Mouse (Mus musculus) hindbrain, embryonic 11.5 days (tissue): ENCODE data around the gene Ifi213. TPM values are rescaled to one million over a fixed set of nuclear protein-coding genes. Genes with fewer than 3 reads are reported as not detected.
"Not testable (repeated sequence)": the region's sequence is repeated elsewhere in the genome, so short reads cannot be mapped to it uniquely, and the experiment has no call there.

Experiments
- ATAC-seq: fragments of 200-750 bp; cut with Nextera tagmentation; 2 replicates; pipeline ENCODE4 v1.8.0; 2017; ENCODE audit warnings: mild to moderate bottlenecking, moderate TSS enrichment, moderate library complexity; ENCODE audit not compliant: low FRiP score
- DNase-seq: peaks from one replicate; pipeline ENCODE4 v3.0.0-alpha.2; 2015; ENCODE audit warnings: low spot score
- H3K27ac ChIP-seq: fragments of 300-500 bp; sonication (generic); 2 replicates; pipeline ENCODE4 v1.5.1; 2014; ENCODE audit warnings: mild to moderate bottlenecking, low read depth, low read length
- H3K27me3 ChIP-seq: fragments of 300-500 bp; sonication (generic); 2 replicates; pipeline ENCODE4 v1.6.1; 2014; ENCODE audit warnings: mild to moderate bottlenecking, low read length, moderate library complexity, mixed read lengths; ENCODE audit not compliant: control insufficient read depth, insufficient read depth
- H3K36me3 ChIP-seq: fragments of 300-500 bp; sonication (generic); 2 replicates; pipeline ENCODE4 v1.6.1; 2014; ENCODE audit warnings: mild to moderate bottlenecking, low read length, moderate library complexity, mixed read lengths; ENCODE audit not compliant: control insufficient read depth, insufficient read depth
- H3K4me1 ChIP-seq: fragments of 300-500 bp; sonication (generic); replicated peaks from 2 replicates; pipeline ENCODE4 v1.6.1; 2014; ENCODE audit warnings: low read length, mixed read lengths; ENCODE audit not compliant: control insufficient read depth, insufficient read depth
- H3K4me2 ChIP-seq: fragments of 300-500 bp; sonication (generic); replicated peaks from 2 replicates; pipeline ENCODE4 v1.6.1; 2014; ENCODE audit warnings: mild to moderate bottlenecking, low read depth, low read length
- H3K4me3 ChIP-seq: fragments of 300-500 bp; sonication (generic); 2 replicates; pipeline ENCODE4 v1.5.1; 2014; ENCODE audit warnings: low read depth, low read length
- H3K9ac ChIP-seq: fragments of 300-500 bp; sonication (generic); 2 replicates; pipeline ENCODE4 v1.6.1; 2014; ENCODE audit warnings: low read depth, low read length
- H3K9me3 ChIP-seq: fragments of 300-500 bp; sonication (generic); 2 replicates; pipeline ENCODE4 v1.6.1; 2016; ENCODE audit warnings: low read length; ENCODE audit not compliant: control insufficient read depth
- WGBS: fragments of 180-500 bp; shearing (Covaris S2); extraction: QIAGEN DNeasy Blood & Tissue Kit; methylation state at CpG from one replicate; pipeline ENCODE4 v1.1.7; 2014; 5-methylcytosine and 5-hydroxymethylcytosine counted together
- polyA plus RNA-seq: library from polyadenylated mRNA; unstranded; fragments of >200 nt; fragmentation: Nextera tagmentation; extraction: Ambion mirVana; gene quantifications from 2 replicates; pipeline ENCODE4 v1.2.1, GENCODE M21; 2014

Ifi213 gene
- polyA plus RNA-seq, 1 experiment from 2014 or later = not detected

GRCm38 (mm10) chr1:173579921-173580585 is 19.0 kb downstream of the Ifi213 start:
- 93% methylated on average over 26 of the region's 26 CpGs for WGBS
- H3K4me1 ChIP-seq = no peaks in the 10 kb centered on the region
- no peak overlapping the region for H3K4me3 ChIP-seq
- H3K4me2 ChIP-seq = no peak overlapping the region
- no peaks in the 10 kb centered on the region for H3K36me3 ChIP-seq
- no peak for ATAC-seq
- DNase-seq = no peak
- H3K27me3 ChIP-seq = no peaks in the 10 kb centered on the region
- H3K27ac ChIP-seq = no peak overlapping the region
- no peaks in the 10 kb centered on the region; the same call in 1 of the 2 replicates for H3K9me3 ChIP-seq
- no peak overlapping the region for H3K9ac ChIP-seq

GRCm38 (mm10) chr1:173579079-173579478 is 20.0 kb downstream of the Ifi213 start:
- 92% methylated on average over 9 of the region's 9 CpGs for WGBS
- H3K27me3 ChIP-seq = no peaks in the 10 kb centered on the region
- H3K27ac ChIP-seq = no peak overlapping the region

GRCm38 (mm10) chr1:173550491-173551050 is 48.5 kb downstream of the Ifi213 start:
- H3K27me3 ChIP-seq, H3K4me3 ChIP-seq, DNase-seq, H3K27ac ChIP-seq, ATAC-seq, H3K4me2 ChIP-seq, H3K9me3 ChIP-seq, H3K4me1 ChIP-seq, H3K36me3 ChIP-seq, H3K9ac ChIP-seq: not testable (repeated sequence)
- WGBS = 81% methylated on average over 5 of the region's 5 CpGs

More at GRCm38 (mm10) chr1:173579079-173579478, 20.0 kb downstream of the Ifi213 start:
- no peak for DNase-seq
- Histone ChIP-seq H3K4me3 (no peak overlapping the region), H3K36me3 (no peaks in the 10 kb centered on the region), H3K9ac (no peak overlapping the region), H3K4me1 (no peaks in the 10 kb centered on the region), H3K9me3 (no peaks in the 10 kb centered on the region; the same call in 1 of the 2 replicates), H3K4me2 (no peak overlapping the region)
- no peak for ATAC-seq

- H3K4me2 ChIP-seq, DNase-seq, H3K4me1 ChIP-seq, H3K27ac ChIP-seq, H3K9me3 ChIP-seq, H3K36me3 ChIP-seq, ATAC-seq, H3K9ac ChIP-seq, H3K27me3 ChIP-seq, H3K4me3 ChIP-seq: not testable (repeated sequence)
- WGBS = 81% methylated on average over 3 of the region's 3 CpGs
Observed at GRCm38 (mm10) chr1:173548798-173549197, 50.3 kb downstream of the Ifi213 start.

GRCm38 (mm10) chr1:173535791-173536190 is 63.3 kb downstream of the Ifi213 start, which contains the start of gene Ifi214:
TSS of gene Ifi214 (minus strand) at chr1:173535957.
- not testable (repeated sequence) for H3K36me3 ChIP-seq, H3K27ac ChIP-seq, H3K4me1 ChIP-seq, H3K4me2 ChIP-seq, H3K4me3 ChIP-seq, H3K9me3 ChIP-seq, DNase-seq, H3K9ac ChIP-seq, ATAC-seq, H3K27me3 ChIP-seq
- 87% methylated on average over 3 of the region's 3 CpGs for WGBS

GRCm38 (mm10) chr1:173521452-173521851 is 77.6 kb downstream of the Ifi213 start:
- H3K4me3 ChIP-seq = no peak overlapping the region
- H3K4me2 ChIP-seq = no peak overlapping the region
- no peak for ATAC-seq
- no peaks in the 10 kb centered on the region for H3K36me3 ChIP-seq
- no peak overlapping the region for H3K9ac ChIP-seq
- DNase-seq = no peak
- no peaks in the 10 kb centered on the region for H3K27me3 ChIP-seq
- H3K27ac ChIP-seq = no peak overlapping the region
- no peaks in the 10 kb centered on the region for H3K4me1 ChIP-seq
- no peaks in the 10 kb centered on the region for H3K9me3 ChIP-seq

Other genes with a start within 250 kb of the Ifi213 start
- 3.0 and 4.1 TPM in 2 replicates for gene Aim2, start 248.4 kb downstream of the Ifi213 start, polyA plus RNA-seq
- gene Cadm3, start 231.6 kb downstream of the Ifi213 start, polyA plus RNA-seq = 29.8 and 30.7 TPM in 2 replicates
- gene Ifi206, start 108.2 kb downstream of the Ifi213 start, polyA plus RNA-seq = 0.04 TPM in 1 of 2 replicates, not detected in the other
- gene Ifi214, start 63.3 kb downstream of the Ifi213 start, polyA plus RNA-seq = not detected in 2 replicates
- gene Ifi209, start 31.6 kb upstream of the Ifi213 start, polyA plus RNA-seq = not detected in 2 replicates
- 0.06 TPM in 1 of 2 replicates, not detected in the other for gene Ifi208, start 74.4 kb upstream of the Ifi213 start, polyA plus RNA-seq
- gene Ifi207, start 142.5 kb upstream of the Ifi213 start, polyA plus RNA-seq = 0.91 and 0.93 TPM in 2 replicates
- 1.0 and 1.5 TPM in 2 replicates for gene Ifi204, start 167.7 kb upstream of the Ifi213 start, polyA plus RNA-seq